Mouse (Mus musculus) ZHBTc4 (cell line): ENCODE measurements around the gene H3f3a.
"Not testable (repeated sequence)": the region's sequence is repeated elsewhere in the genome, so short reads cannot be mapped to it uniquely, and the experiment has no call there.

ENCODE experiments used
- DNase-seq: peaks from one replicate; pipeline ENCODE4 v3.0.0-alpha.2; 2011; ENCODE audit warnings: low read depth, low spot score

H3f3a gene

DNA sequence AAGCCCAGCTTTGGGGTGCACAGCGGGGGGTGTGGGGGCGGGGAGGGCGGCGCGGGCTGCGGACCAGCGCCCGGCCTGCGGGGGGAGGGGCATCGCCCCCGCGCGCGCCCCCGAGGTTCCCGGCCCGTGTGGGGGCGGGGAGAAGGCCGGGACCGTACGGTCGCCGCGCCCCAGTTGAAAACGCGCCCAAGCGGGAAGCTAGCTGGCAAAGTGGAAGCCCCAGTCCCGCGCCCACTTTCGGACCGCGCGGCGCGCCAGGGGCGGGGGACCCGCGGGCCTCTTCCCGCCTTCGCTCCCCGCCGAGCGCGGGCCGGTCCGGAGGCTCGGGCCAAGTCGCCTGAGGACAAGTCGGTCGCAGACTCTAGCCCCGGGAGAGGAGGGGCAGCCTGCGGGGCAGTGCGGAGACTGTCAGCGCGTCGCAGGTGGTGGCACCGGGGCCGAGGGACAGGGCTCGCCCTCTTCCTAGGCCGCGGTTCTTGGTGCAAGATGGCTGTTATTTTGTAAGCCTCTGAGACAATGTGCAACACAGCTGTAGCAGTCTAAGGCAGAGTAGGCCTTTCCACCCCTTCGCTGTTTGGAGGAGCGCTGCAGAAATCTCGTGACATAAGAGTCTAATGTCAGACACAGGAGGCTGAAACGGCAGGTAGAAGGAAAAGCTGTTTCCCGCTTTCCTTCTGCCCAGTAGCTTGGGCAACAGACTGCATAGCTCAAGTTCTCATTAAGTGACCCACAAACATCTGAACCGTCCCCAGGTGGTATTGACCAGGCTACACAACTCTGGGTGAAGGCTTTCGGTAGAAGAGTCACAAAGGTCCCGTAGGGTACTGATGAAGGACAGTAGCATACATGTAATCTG is at the start of gene H3f3a:
Gene H3f3a, minus strand, starts transcription at position 59 of the 856 bp plus-strand sequence.
- DNase-seq = peak; percentile 72

DNA sequence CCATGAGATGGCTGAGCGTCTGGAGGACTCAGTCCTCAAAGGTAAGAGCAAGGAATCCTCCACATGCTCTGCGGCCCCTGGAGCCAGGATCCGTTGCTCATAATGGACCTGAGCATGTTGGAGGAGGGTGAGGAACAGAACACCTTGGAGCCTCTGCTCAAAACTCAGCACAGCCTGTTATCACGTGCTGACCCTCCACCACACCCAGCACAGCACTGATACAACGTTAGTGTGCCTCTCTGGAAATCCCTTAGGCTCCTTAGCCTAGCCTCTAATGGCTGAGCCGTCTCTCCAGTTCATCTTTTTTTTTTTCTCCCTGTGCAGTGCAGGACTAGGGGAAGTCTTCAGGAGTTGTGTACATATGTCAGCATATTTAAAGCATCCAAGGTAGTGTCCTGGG is 46.3 kb upstream of the H3f3a start:
- no peak for DNase-seq

DNA sequence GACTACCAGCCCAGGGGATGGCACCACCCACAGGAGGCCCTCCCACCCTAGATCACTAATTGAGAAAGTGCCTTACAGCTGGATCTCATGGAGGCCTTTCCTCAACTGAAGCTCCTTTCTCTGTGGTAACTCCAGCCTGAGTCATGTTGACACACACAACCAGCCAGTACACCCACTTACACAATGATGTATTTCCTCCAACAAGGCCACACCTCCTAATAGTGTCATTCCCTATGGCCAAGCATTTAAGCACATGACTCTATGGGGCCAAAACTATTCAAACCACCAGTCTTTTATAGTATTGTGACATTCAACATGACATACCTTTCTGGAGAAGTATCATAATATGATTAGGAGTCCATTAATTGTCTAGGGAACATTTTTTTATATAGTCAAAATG is 45.0 kb upstream of the H3f3a start:
- DNase-seq = no peak

DNA sequence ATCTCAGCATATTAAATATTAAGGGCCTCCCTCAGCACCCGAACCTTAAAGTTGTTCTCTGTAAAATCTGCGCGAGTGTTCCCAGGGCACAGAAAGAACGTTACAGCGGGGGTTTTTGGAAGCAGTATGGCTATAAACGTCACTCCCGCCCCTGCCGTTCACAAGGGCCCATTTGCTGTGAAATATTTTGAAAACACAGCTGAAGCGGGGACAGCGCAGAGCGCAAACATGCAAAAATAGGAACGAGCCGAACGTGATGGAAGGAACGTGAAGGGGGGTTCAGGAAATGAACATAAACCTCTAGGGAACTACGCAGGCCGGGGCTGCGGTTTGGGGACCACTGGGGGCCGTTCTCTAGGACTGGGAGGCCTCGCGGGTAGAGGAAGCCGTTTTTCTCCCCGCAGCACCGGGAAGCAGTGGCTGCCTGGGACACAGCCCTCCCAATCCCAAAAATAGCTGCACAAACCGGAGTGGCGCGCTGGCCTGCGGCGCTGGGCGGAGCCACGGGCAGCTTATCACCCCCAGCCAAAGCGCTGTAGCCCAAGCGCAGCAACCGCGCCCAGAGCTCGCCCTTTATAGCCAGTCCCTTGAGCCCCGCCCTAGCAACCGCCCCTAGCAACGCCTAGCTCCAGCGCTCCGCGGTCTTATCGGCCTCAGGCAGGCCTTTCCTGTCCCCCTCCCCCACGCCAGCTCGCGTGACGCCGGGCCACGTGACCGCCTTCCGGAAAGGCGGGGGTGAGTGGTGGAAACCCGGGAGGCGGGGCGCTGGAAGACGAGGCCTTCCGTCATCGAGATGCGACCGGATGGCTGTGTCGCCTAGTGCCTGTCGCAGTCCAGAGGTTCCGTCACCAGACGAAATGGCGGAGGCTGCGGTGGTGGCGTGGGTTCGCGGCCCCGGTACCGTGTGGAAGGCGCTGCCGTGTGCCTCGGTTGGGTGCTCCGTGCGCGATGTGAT is 36.9 kb upstream of the H3f3a start, which contains the start of gene Sde2:
Gene Sde2, plus strand, starts transcription at position 812 of the 955 bp plus-strand sequence.
- peak; percentile 100 for DNase-seq

DNA sequence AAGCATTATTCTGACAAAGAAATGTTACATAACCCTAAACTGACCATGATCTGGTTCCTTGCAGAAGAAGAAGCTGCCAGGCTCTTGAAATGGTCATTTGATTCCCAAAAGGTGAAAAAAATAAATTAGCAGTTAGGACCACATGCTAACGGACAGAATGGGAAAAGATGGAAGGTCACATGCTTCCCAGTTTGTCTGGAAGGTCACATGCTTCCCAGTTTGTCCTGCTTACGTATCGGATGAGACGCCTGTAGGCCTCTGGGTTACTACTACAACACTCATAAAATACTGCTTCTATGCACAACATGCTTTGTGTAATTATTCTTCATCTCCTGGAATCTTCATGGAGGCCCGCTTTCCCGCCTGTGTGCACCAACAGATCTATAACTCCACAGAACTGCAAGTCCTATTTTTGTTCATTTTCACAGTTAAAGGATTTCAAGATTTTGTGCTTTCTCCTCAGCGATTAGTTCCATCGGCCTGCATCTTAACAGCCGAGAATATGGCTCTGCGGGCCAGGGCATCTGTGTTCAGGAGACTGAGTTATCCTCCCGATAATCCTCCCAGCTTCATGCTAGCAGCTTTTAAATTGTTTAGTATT is 36.1 kb upstream of the H3f3a start:
- peak; percentile 45 for DNase-seq

DNA sequence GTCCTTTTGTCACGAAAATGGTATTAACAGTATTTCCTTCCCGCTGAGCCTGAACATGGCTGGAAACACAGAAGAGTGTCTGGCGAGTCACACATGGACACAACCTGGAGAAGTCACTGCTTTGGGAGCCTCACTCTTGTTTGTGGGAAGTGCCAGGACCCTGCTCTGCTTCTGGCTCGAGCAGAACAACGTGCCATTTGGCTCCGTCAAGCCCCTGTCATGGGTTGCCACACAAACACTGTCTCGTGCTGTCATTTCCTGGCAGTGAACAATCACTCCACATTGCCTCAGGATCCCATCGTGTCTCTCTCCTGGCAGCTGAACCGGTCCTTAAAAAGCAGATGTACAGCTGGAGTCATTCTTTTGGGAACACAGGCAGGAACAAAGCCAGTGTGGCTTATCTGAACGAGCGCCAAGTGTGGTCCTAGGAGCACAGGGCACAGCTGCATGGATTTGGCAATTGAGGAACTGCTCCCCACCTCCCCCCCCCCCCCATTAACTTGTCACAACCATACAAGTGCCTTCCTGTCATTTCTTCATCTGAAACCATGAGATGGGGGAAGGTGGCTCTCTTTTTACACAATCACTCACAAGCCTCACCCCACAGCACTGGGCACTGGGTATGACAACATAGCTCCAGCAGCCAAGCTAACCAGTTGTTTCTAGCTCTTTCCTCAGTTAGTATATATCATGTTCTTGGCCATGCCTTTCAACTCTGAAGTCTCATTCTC is 34.9 kb upstream of the H3f3a start:
- no peak for DNase-seq

DNA sequence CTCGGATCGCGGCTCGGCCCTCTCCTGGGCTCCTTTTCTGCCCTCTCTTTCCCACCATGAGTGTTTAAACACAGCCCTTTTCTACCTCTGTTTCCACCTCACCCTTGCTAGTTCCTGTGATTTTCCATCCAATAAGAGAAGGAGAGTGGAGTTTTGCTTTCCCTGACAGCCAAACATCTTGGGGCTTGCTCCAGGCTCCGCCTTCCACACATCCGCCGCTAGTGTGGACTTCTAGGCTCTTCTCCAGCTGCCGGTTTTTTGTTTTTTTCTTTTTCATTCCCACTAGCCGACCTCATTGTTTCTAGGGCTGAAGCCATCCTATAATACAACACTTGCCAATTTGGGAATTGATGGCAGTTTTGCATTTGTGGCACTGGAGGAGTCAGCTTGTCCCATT is 34.4 kb upstream of the H3f3a start:
- peak; percentile 79 for DNase-seq

DNA sequence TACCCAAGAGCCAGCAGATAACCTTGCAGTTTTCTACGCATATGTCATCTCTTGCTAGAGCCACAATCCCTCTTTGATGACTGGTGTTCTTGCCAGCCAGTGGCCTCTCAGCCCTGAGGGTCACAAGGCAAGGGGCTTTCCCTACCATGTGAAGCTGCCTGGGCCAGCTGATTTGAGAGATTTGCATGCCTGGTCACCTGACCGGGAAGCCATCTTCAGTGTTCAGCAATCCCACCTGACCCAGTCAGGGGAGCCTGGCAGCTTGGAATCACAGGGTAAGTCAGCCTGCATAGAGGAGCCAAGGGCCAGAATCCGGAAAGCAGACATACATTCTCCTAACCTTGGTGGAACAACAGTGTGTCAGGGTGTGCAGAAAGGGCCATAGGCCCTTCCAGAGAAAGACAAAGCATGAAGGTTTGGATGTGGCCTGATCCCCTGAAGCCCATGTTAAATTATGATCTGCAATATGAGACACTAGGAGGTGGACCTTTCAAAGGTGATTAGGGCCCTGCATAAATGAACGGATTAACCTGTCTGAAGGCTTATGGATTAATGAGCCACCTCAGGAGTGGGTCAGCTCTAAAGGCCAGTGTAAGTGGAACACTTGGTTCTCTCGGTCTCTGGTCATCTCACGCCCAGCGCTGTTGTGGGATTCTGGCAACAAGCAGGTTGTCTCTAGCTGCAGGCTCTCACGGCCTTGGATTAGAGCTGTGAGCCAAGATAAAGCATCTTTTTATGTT is 28.0 kb upstream of the H3f3a start:
- DNase-seq = peak; percentile 39

DNA sequence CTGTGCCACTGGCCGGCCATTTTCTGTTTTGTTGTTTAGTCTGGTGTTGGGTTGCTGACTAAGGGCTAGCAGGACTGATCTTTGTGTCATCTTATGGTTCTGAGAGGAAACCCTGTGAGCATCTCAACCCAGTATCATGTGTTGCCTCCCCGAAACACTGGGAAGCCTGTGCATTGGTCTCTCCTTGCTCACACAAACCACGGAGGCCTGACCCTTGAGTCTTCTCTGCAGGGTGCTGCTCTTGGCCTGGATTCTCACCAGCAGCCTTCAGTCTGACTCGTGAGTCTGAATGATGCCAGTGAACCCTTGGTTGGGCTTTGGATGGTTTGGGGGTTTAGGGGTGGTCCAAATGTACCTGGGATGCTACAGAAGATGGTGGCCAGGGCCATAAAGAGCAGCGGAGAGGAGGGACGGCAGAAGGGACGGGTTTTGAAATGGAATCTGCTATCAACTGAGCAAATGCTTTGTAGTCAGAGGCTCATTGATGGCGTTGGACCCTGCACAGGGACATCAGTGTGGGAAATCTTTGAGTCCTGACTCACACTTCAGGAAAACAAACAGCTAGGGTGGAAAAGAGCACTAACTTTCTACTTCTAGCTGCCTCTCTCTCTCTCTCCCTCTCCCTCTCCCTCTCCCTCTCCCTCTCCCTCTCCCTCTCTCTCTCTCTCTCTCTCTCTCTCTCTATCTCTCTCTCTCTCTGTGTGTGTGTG is 25.6 kb upstream of the H3f3a start:
- no peak for DNase-seq

DNA sequence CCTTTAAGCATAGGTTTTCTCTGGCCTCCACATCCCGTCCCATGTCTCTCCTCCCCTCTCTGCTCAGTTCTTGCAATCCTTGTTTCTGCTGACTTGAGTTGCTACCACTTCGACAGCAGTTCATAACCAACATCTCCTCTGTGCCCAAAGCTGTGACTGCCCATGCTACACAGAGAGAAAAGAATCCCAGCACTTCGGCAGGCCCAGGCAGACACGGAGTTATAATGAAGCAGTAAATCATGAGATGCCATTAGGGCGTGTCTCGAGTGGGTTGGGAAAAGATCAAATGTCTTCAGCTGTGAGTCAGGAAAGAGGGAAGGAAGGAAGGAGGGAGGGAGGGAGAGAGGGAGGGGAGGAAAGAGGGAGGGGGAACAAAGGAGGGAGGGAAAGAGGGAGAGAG is 24.3 kb upstream of the H3f3a start:
- DNase-seq = no peak

DNA sequence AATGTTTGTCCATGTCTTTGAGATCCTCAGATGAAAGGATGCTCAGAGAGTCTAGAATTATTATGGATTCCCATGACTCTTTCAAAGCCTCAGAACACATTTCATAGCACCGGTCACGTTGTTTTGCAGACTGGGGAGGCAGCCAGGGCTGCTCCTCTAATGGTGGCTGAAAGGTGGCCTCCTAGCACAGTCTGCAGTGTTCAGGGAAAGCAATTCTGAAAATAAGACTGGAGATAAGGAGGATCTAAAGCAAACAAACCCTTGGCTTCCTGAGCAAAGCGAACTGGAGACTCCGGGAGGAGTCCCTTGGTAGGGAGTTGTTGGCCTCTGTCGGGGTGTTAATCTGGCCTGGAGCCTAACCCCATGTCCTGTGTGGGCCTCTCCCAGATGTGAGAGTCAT is 23.4 kb upstream of the H3f3a start:
- DNase-seq = no peak

DNA sequence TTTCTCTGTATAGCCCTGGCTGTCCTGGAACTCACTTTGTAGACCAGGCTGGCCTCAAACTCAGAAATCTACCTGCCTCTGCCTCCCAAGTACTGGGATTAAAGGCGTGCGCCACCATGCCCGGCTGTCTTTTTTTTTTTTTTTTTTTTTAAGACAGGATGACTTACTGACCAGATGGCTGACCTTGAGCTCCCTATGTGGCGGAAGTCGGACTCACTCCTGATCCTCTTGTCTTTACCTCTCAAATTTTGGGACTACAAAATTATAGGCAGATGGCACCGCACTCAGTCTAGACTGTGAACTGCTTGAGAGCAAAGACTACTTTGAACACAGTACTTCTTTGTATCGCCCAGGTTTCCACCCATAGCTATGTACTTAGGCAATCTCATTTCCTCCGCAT is 22.7 kb upstream of the H3f3a start:
- not testable (repeated sequence) for DNase-seq

DNA sequence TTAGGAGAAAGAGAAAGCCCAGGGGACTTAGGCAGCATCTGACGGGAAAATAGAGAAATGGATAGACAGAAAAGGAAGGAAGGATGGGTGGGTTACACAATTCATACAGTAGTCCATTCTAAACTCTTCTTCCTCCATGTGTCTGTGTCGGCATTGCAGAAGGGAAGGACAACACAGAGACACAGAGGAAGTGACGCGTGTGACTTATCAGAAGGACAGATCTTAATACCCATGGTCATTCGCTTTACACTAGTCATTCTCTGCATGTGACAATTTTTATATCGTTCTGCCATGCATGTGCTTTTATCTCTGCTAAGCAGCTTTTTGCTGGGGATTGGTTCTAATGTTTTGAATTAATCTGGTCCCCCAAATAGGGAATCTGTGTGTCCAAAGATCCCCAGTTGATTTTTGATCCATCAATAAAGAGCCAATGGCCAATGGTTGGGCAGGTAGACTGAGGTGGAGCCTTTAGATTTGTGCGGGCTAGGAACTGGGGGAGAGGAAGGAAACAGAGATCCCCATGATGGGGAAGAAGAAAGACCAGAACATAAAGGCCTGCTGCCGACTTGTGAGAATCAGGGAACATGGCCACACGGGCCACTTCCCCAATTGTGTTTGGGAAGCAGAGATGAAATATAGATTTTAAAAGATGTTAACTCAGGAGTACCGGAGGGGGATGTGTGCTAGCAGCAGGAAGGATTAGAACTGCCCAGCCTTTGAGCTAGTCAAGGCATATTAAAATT is 21.7 kb upstream of the H3f3a start:
- no peak for DNase-seq

DNA sequence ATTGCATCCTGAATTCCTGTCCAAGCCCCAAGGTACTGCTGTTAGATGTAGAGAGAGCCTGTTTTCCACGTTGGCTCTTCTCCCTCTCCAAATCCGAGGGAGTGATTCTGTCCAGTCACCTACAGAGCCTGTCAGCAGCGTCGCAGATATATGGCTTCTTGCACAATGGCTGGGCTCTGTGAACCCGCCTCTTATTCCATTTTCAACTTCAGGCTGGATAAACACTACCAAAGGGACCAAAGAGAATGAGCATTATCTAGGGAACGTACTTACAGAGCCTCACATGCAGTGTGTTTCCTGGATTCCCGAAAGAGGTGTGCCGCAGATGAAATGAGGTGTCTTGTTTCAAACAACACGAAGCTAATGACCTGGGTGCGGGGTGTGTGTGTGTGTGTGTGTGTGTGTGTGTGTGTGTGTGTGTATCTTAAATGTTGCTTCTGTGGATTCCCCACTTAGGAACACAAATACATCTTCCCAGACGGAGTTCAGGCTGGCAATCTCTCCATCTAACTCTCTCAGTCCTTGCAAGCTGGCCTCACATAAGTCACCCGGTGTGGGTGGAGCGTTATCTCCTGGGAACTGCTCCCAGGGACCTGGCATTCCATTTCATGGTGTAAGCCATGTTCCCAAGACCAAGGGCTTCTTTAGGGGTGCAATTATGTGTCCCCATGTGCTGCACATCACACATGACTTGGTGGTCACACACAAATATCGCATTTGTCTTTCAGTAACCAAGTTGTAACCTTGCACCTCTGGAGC is 17.0 kb upstream of the H3f3a start:
- DNase-seq = peak; percentile 42

DNA sequence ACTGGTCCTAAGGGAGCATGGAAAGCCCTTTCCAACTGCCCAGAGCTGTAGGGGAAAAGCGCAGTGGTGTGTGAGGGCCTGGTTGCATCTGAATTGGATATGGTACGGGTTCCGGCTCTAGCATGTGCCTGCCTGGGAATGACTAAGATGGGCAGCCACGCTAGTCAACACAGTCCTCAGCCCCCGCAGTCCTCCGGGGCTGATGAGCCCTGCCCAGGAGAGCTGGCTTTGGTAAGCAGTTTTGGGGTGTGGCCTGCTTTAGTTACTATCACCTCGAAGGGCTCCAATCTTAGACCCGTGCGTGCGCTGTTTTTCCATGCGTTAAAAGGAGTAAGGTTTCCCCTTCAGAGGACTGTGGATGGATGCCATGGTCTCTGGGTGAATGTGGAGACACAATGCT is 16.4 kb upstream of the H3f3a start:
- no peak for DNase-seq

DNA sequence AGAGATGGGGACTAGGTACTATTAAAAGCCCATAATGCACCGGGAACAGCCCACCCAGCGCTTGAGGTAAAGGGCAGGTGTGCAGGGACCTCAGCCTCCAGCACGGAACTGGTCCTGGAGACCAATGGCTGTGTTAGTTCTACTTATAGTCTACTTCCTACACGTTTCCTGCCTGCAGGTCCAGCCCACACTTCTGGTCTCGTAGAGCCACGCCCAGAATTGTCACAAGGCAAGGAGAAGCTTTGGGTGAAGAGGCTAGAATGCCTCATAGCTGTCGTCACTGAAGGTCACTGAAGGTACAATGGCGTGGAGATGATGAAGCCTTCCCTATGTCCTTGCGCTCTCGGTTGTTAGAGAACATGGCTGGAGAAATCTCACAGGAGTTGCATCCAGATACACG is 16.0 kb upstream of the H3f3a start:
- DNase-seq = peak; percentile 78

DNA sequence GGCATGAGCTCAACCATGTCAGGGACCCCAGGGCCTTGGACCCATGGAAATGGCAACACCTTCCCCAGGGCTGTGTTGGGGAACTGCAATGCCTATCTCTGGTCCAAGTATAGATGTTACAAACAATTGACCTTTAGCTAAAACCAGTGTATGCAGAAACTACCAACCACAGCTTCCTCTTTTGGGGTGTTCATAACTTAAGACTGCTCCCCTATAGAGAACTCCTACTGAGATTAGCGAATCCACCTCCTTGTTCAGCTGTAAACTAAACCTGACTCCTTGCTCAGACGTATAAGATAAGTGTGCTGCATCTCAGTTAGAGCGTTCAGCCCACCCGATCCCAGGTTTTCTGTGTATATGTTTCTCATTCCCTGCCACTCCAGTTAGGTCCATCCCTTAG is 12.9 kb upstream of the H3f3a start:
- DNase-seq = no peak

DNA sequence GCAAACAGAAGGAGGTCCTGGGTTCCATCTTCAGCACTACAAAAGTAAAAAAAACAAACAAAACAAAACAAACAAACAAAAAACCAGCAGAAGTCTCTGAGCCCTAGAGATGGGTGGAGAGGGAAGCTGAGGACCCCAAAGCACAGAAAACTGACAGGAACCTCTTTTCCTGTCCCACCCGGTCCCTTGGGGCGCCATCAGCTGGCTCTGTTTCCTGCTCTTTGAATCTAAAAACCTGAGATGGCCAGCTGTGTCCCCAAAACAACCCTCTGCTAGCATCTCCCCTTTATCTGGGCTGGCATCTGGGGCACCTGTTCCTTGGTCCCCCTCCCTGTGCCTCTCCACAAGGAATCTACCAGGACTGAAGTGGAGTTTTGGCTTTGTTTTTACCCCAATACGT is 11.0 kb upstream of the H3f3a start:
- DNase-seq = no peak

DNA sequence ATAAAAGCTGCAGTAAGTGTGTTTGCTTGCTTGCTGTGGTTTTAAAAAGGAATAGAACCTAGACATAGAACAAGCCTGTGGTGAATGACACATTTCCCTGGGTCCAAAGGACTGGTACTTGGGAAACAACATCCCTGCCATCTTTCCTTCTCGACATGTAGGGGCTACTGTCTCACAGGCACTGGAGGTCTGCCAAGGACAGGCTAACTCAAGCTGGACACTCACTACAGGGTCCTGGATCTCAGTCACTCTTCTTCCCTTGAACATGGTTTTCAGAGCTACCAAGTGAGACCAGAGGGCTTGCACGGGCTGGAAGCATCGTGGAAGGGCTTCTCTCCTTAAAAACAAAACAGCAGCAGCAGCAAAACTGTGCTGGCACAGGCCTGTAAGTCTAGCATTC is 10.0 kb upstream of the H3f3a start:
- no peak for DNase-seq
